Mouse (Mus musculus) C2C12 (cell line): ENCODE data around the gene Nr4a1.

Source experiments
- CEBPB ChIP-seq: IDR thresholded peaks from one replicate; pipeline ENCODE4 v1.6.1; 2011; ENCODE audit warnings: low read depth, mild to moderate bottlenecking, control low read depth, moderate library complexity
- CTCF ChIP-seq: IDR thresholded peaks from one replicate; pipeline ENCODE4 v1.5.1; 2011; ENCODE audit not compliant: control insufficient read depth, insufficient read depth, insufficient read length
- FOSL1 ChIP-seq: IDR thresholded peaks from one replicate; pipeline ENCODE4 v1.8.0; 2011; ENCODE audit warnings: mild to moderate bottlenecking, low read length; ENCODE audit not compliant: poor library complexity, insufficient read depth, severe bottlenecking

GRCm38 (mm10) chr15:101216036-101216435 is 38.0 kb upstream of the Nr4a1 start:
- TF ChIP-seq FOSL1 (no peak), CTCF (no peak), CEBPB (no peak)
